Mouse (Mus musculus): ENCODE results near the gene Cacna1s.

GRCm38 (mm10) chr1:136093726-136094125, 41.2 kb downstream of the Cacna1s start:
- TF ChIP-seq CTCF (IDR thresholded peaks at IDR 0.05; ENCODE audit: borderline replicate concordance, extremely low read depth, insufficient read depth, insufficient read length) (no peak), POLR2A (IDR thresholded peaks at IDR 0.05; ENCODE audit: borderline replicate concordance, extremely low read depth, insufficient read depth, insufficient read length, poor library complexity, severe bottlenecking) (no peak)

Measured in brain, embryonic 14.5 days (tissue).